Mouse (Mus musculus) kidney, postnatal 0 days (tissue): ENCODE data around the gene Wdr26. TPM values are rescaled to one million over a fixed set of nuclear protein-coding genes. Genes with fewer than 3 reads are reported as not detected.

Experiments used
- ATAC-seq: fragments of 200-750 bp; cut with Nextera tagmentation; replicated peaks from 2 replicates; pipeline ENCODE4 v1.8.0; 2017; ENCODE audit warnings: low read depth, moderate number of reproducible peaks, moderate TSS enrichment, moderate library complexity; ENCODE audit not compliant: low FRiP score
- DNase-seq: peaks from one replicate; pipeline ENCODE4 v3.0.0-alpha.2; 2016; ENCODE audit warnings: low spot score
- H3K27ac ChIP-seq: fragments of 300-500 bp; sonication (generic); 2 replicates; pipeline ENCODE4 v1.5.1; 2014; ENCODE audit warnings: mild to moderate bottlenecking
- H3K27me3 ChIP-seq: fragments of 300-500 bp; sonication (generic); 2 replicates; pipeline ENCODE4 v1.6.1; 2014; ENCODE audit warnings: low read length, mixed read lengths; ENCODE audit not compliant: insufficient read depth
- H3K36me3 ChIP-seq: fragments of 300-500 bp; sonication (generic); 2 replicates; pipeline ENCODE4 v1.6.1; 2014; ENCODE audit warnings: low read length, mixed read lengths; ENCODE audit not compliant: insufficient read depth
- H3K4me1 ChIP-seq: fragments of 300-500 bp; sonication (generic); replicated peaks from 2 replicates; pipeline ENCODE4 v1.6.1; 2014; ENCODE audit warnings: antibody characterized with exemption, low read length, mixed read lengths; ENCODE audit not compliant: insufficient read depth
- H3K4me2 ChIP-seq: fragments of 300-500 bp; sonication (generic); 2 replicates; pipeline ENCODE4 v1.6.1; 2014; ENCODE audit warnings: mild to moderate bottlenecking, low read length, moderate library complexity, mixed read lengths
- H3K4me3 ChIP-seq: fragments of 300-500 bp; sonication (generic); replicated peaks from 2 replicates; pipeline ENCODE4 v1.5.1; 2014; ENCODE audit warnings: low read depth, low read length
- H3K9ac ChIP-seq: fragments of 300-500 bp; sonication (generic); 2 replicates; pipeline ENCODE4 v1.6.1; 2014; ENCODE audit warnings: low read depth, low read length
- H3K9me3 ChIP-seq: fragments of 300-500 bp; sonication (generic); replicated peaks from 2 replicates; pipeline ENCODE4 v1.6.1; 2016; ENCODE audit warnings: low read length, inconsistent platforms, mixed read lengths
- CTCF ChIP-seq: IDR thresholded peaks from 2 replicates; pipeline ENCODE4 v1.5.1; 2016; ENCODE audit warnings: antibody characterized with exemption, low read depth, mild to moderate bottlenecking, moderate library complexity
- WGBS: fragments of 180-500 bp; shearing (Covaris S2); extraction: QIAGEN DNeasy Blood & Tissue Kit; methylation state at CpG from one replicate; pipeline ENCODE4 v1.1.7; 2014; 5-methylcytosine and 5-hydroxymethylcytosine counted together
- polyA plus RNA-seq: library from polyadenylated mRNA; unstranded; fragments of >200 nt; fragmentation: Nextera tagmentation; extraction: Ambion mirVana; gene quantifications from 2 replicates; pipeline ENCODE4 v1.2.1, GENCODE M21; 2015

The Wdr26 gene
- polyA plus RNA-seq, 1 experiment from 2014 or later, result 40.4 TPM

GRCm38 (mm10) chr1:181199446-181199845 lies 12.4 kb downstream of the Wdr26 start:
- Histone ChIP-seq H3K27ac (no peak overlapping the region), H3K9me3 (no peaks in the 10 kb centered on the region), H3K9ac (no peak overlapping the region), H3K4me2 (no peak overlapping the region), H3K36me3 (peaks cover 61% of the 10 kb centered on the region), H3K4me3 (no peak overlapping the region), H3K27me3 (no peaks in the 10 kb centered on the region), H3K4me1 (no peaks in the 10 kb centered on the region)
- DNase-seq (no peak), ATAC-seq (no peak)
- TF ChIP-seq CTCF, result no peak
- WGBS, result 84% methylated on average over 4 of the region's 4 CpGs

GRCm38 (mm10) chr1:181188925-181189324 lies 22.9 kb downstream of the Wdr26 start:
- Histone ChIP-seq H3K9ac (no peak overlapping the region), H3K4me1 (no peaks in the 10 kb centered on the region), H3K4me2 (no peak overlapping the region), H3K27ac (no peak overlapping the region), H3K36me3 (peaks cover 59% of the 10 kb centered on the region), H3K27me3 (no peaks in the 10 kb centered on the region), H3K4me3 (no peak overlapping the region), H3K9me3 (no peaks in the 10 kb centered on the region)
- WGBS, result 96% methylated on average over 4 of the region's 4 CpGs
- DNase-seq (no peak), ATAC-seq (no peak)
- TF ChIP-seq CTCF, result no peak

DNA sequence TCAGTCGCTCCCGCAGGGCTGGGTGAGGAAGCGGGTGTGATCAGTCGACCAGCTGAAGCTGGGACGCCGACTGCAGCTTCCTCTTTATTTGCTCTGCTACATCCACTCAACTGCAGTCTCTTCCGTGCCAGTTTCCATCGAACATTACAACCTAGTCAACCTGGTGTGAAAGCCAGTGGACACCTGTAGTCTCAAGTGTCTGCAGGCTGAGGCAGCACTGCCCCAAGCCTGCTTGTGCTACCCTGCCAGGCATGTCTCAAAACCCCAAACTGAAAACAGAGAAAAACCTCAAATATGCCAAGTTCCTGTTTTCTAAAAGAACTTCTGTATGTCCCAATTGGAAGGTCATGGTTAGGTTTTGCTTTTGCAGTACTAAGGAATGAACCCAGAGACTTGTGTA lies 41.6 kb downstream of the Wdr26 start:
- no peak for TF ChIP-seq CTCF
- ATAC-seq (no peak), DNase-seq (no peak)
- Histone ChIP-seq H3K4me1 (no peaks in the 10 kb centered on the region), H3K36me3 (peaks cover 6% of the 10 kb centered on the region; the same call in 1 of the 2 replicates), H3K4me3 (no peak overlapping the region), H3K9ac (no peak overlapping the region), H3K9me3 (no peaks in the 10 kb centered on the region), H3K27ac (no peak overlapping the region), H3K27me3 (no peaks in the 10 kb centered on the region), H3K4me2 (no peak overlapping the region)
- WGBS, result 68% methylated on average over 8 of the region's 8 CpGs

GRCm38 (mm10) chr1:181168377-181168776 lies 43.4 kb downstream of the Wdr26 start:
- peaks cover 15% of the 10 kb centered on the region; the same call in 1 of the 2 replicates for H3K36me3 ChIP-seq
- no peak overlapping the region for H3K9ac ChIP-seq
- H3K9me3 ChIP-seq, result no peaks in the 10 kb centered on the region
- H3K4me3 ChIP-seq, result no peak overlapping the region
- H3K4me2 ChIP-seq, result no peak overlapping the region
- DNase-seq, result peak; percentile 31
- ATAC-seq, result 0 out of 2 replicates have a peak, but pooled peaks have one; percentile 35
- no peak for TF ChIP-seq CTCF
- H3K27ac ChIP-seq, result no peak overlapping the region
- H3K27me3 ChIP-seq, result no peaks in the 10 kb centered on the region
- WGBS, result 58% methylated on average over 3 of the region's 3 CpGs
- H3K4me1 ChIP-seq, result no peaks in the 10 kb centered on the region

DNA sequence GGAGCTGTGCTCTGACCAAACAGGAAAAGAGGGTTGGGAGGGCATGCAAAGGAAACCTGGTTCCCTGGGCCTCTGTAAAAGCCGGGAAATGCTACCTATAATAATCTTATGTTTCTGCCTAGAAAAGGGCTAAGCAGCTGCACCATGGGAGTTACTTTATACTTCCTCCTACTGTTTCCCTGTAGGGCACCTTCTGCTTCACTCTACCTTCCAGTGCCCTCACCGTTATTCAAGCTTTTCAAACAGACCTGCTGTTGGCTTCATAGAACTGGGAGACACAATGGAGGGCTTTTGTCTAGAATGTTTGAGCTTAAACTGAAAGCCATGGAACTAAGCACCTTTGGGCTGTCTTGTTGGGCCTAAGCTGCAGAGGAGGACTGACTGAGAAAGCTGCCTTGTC lies 44.0 kb downstream of the Wdr26 start:
- no peak overlapping the region for H3K9ac ChIP-seq
- H3K4me2 ChIP-seq, result no peak overlapping the region
- DNase-seq (no peak), ATAC-seq (no peak)
- no peaks in the 10 kb centered on the region for H3K9me3 ChIP-seq
- H3K4me3 ChIP-seq, result no peak overlapping the region
- H3K36me3 ChIP-seq, result peaks cover 21% of the 10 kb centered on the region
- TF ChIP-seq CTCF, result no peak
- no peak overlapping the region for H3K27ac ChIP-seq
- no peaks in the 10 kb centered on the region for H3K4me1 ChIP-seq
- 83% methylated on average over 2 of the region's 2 CpGs for WGBS
- H3K27me3 ChIP-seq, result no peaks in the 10 kb centered on the region

DNA sequence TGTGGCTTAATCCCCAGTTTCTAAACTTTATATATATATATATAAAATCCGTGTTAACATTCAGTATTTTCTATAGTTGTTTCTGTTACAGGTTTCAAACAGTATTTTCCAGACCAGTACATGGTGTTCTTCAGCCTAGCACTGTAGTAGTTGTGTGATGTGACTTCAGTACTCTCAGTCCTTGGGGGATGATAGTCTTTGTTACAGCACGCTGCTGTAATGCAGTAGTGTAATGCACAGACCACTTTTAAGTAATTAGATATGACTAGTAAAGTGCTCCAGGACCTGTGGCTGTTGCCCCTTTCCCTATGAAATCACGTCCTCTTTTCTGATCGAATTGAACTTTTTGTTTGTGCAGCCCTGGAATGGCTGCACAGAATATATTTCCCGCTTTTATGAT lies 60.3 kb downstream of the Wdr26 start:
- ATAC-seq, result no peak
- Histone ChIP-seq H3K4me3 (peak overlapping the region; percentile 96), H3K9me3 (no peaks in the 10 kb centered on the region), H3K4me1 (peaks cover 6% of the 10 kb centered on the region; the same call in 1 of the 2 replicates), H3K27ac (no peak overlapping the region), H3K36me3 (peaks cover 15% of the 10 kb centered on the region; the same call in 1 of the 2 replicates), H3K9ac (peak overlapping the region; percentile 89), H3K4me2 (peak overlapping the region; percentile 81), H3K27me3 (no peaks in the 10 kb centered on the region)
- no peak for TF ChIP-seq CTCF
- no peak for DNase-seq
- WGBS, result 24% methylated on average over 5 of the region's 5 CpGs
